Mouse (Mus musculus) embryonic fibroblast, embryonic 13.5 days (primary cell): ENCODE measurements around the gene Riok2.

ENCODE experiments used
- CTCF ChIP-seq: IDR thresholded peaks from 2 replicates; pipeline ENCODE4 v1.5.1; 2011; ENCODE audit warnings: mild to moderate bottlenecking, control low read depth, low read length, moderate library complexity, borderline replicate concordance; ENCODE audit not compliant: insufficient read depth
- POLR2A ChIP-seq: IDR thresholded peaks from 2 replicates; pipeline ENCODE4 v1.6.1; 2011; ENCODE audit warnings: low read depth, mild to moderate bottlenecking, control low read depth, low read length, moderate library complexity

DNA sequence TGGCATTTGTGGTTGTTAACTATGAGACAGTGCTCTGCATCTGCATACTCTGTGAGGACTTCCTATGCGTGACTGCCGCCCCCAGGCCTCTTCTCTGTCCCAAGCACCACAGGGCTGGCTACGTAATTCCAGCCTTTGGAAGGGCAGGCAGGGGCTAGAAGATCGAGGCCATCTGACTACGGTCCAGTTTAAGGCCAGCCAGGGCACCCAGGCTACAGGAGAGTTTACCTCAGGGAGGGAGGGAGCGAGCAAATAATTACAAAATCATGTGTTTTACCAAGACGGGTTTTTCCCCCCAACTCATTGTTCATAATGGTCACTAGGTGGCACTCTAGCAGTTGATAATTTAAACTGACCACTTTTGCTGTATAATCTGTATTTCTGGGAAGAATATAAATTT, 18.8 kb downstream of the Riok2 start:
- TF ChIP-seq CTCF (no peak), POLR2A (no peak)
